Mouse (Mus musculus) liver, postnatal 0 days (tissue): ENCODE results near the gene Hsd17b14.

Experiments used
- CTCF ChIP-seq: sonication (generic); IDR thresholded peaks from 2 replicates; pipeline ENCODE4 v1.5.1; 2016; ENCODE audit warnings: antibody characterized with exemption, low read depth
- EP300 ChIP-seq: IDR thresholded peaks from 2 replicates; pipeline ENCODE4 v1.6.1; 2016; ENCODE audit warnings: antibody characterized with exemption, low read depth, mild to moderate bottlenecking

DNA sequence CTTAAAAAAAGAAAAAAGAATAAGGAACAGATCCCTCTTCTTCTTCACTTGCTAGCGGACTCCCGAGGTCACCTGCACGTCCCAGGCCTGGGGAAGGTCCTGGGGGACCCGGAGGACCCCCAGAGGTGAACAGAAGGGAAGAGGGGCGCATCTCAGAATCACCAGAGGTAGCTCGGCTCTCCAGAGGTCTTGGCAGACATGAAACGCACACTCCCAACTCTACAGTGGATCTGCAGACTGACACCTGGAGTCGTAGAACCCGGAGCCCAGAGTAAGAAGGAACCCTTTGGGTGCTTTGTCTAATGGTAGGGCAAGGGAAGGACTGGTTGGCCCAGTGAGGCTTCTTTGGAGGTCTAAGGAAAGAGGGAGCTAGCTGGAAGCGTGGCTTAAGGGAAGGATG, 17.1 kb upstream of the Hsd17b14 start:
- no peak for TF ChIP-seq CTCF
- TF ChIP-seq EP300 = no peak
